Mouse (Mus musculus) liver, embryonic 11.5 days (tissue): Measurements from ENCODE around the gene Krt7. TPM values are rescaled to one million over a fixed set of nuclear protein-coding genes. Genes with fewer than 3 reads are reported as not detected.

ENCODE experiments used
- ATAC-seq: fragments of 200-750 bp; cut with Nextera tagmentation; replicated peaks from 2 replicates; pipeline ENCODE4 v1.8.0; 2017; ENCODE audit warnings: moderate number of reproducible peaks, mild to moderate bottlenecking, moderate TSS enrichment, moderate library complexity; ENCODE audit not compliant: low FRiP score
- DNase-seq: peaks from one replicate; pipeline ENCODE4 v3.0.0-alpha.2; 2017; ENCODE audit warnings: low spot score
- H3K27ac ChIP-seq: fragments of 300-500 bp; sonication (generic); 2 replicates; pipeline ENCODE4 v1.5.1; 2014; ENCODE audit warnings: mild to moderate bottlenecking, low read depth, low read length, control low read depth
- H3K27me3 ChIP-seq: fragments of 300-500 bp; sonication (generic); replicated peaks from 2 replicates; pipeline ENCODE4 v1.6.1; 2014; ENCODE audit warnings: low read length, mixed read lengths; ENCODE audit not compliant: control insufficient read depth, insufficient read depth
- H3K36me3 ChIP-seq: fragments of 300-500 bp; sonication (generic); 2 replicates; pipeline ENCODE4 v1.6.1; 2014; ENCODE audit warnings: mild to moderate bottlenecking, low read length, moderate library complexity, mixed read lengths; ENCODE audit not compliant: control insufficient read depth, insufficient read depth
- H3K4me1 ChIP-seq: fragments of 300-500 bp; sonication (generic); replicated peaks from 2 replicates; pipeline ENCODE4 v1.6.1; 2014; ENCODE audit warnings: low read length, mixed read lengths; ENCODE audit not compliant: control insufficient read depth, insufficient read depth
- H3K4me2 ChIP-seq: fragments of 300-500 bp; sonication (generic); 2 replicates; pipeline ENCODE4 v1.6.1; 2014; ENCODE audit warnings: mild to moderate bottlenecking, control low read depth, moderate library complexity
- H3K4me3 ChIP-seq: fragments of 300-500 bp; sonication (generic); 2 replicates; pipeline ENCODE4 v1.5.1; 2014; ENCODE audit warnings: low read depth, low read length, control low read depth
- H3K9ac ChIP-seq: fragments of 300-500 bp; sonication (generic); 2 replicates; pipeline ENCODE4 v1.6.1; 2014; ENCODE audit warnings: low read depth, low read length, control low read depth
- H3K9me3 ChIP-seq: fragments of 300-500 bp; sonication (generic); 2 replicates; pipeline ENCODE4 v1.6.1; 2016; ENCODE audit warnings: low read length, inconsistent platforms, mixed read lengths; ENCODE audit not compliant: control insufficient read depth
- WGBS: fragments of 180-500 bp; shearing (Covaris S2); extraction: QIAGEN DNeasy Blood & Tissue Kit; methylation state at CpG from one replicate; pipeline ENCODE4 v1.1.7; 2014; 5-methylcytosine and 5-hydroxymethylcytosine counted together
- polyA plus RNA-seq: library from polyadenylated mRNA; unstranded; fragments of >200 nt; fragmentation: Nextera tagmentation; extraction: Ambion mirVana; gene quantifications from 2 replicates; pipeline ENCODE4 v1.2.1, GENCODE M21; 2014

Gene Krt7
- polyA plus RNA-seq, 1 experiment from 2014 or later: 13.3 TPM

DNA sequence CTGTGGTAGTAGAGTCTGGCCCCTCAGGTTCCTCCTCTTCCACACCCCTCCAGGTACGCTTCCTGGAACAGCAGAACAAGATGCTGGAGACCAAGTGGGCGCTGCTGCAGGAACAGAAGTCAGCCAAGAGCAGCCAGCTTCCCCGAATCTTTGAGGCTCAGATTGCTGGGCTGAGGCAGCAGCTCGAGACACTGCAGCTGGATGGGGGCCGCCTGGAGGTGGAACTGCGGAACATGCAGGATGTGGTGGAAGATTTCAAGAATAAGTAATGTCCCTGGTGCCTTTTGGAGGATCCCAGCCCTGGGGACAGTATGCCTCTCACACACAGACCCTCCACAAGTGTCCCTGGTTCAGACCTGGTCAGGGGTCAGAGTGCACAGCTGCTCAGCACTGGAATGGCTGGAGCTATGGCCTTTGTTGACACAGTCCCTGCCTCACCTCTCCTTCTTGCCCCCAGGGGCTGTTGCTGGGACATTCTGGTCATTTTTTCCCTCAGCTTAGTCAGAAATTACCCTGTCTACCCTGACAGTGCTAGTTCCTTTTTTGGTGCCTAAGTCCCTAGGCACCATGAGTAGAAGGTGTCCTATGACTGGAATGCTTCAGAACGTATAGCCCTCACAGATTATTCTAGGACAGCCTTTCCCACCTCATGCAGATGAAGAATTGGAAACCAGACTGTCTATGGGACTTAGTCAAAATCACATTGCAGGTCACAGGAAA, 3.2 kb downstream of the Krt7 start:
- no peak overlapping the region for H3K9ac ChIP-seq
- H3K4me1 ChIP-seq: peaks cover 2% of the 10 kb centered on the region; the same call in 1 of the 2 replicates
- no peak overlapping the region for H3K4me2 ChIP-seq
- H3K27me3 ChIP-seq: peaks cover 27% of the 10 kb centered on the region
- no peaks in the 10 kb centered on the region for H3K9me3 ChIP-seq
- DNase-seq (no peak), ATAC-seq (no peak)
- H3K4me3 ChIP-seq: no peak overlapping the region
- H3K36me3 ChIP-seq: no peaks in the 10 kb centered on the region
- no peak overlapping the region for H3K27ac ChIP-seq
- WGBS: 49% methylated on average over 7 of the region's 7 CpGs

- Histone ChIP-seq H3K27me3 (peaks cover 27% of the 10 kb centered on the region), H3K4me1 (peaks cover 2% of the 10 kb centered on the region; the same call in 1 of the 2 replicates), H3K36me3 (no peaks in the 10 kb centered on the region), H3K9me3 (no peaks in the 10 kb centered on the region), H3K27ac (no peak overlapping the region), H3K4me3 (no peak overlapping the region), H3K9ac (no peak overlapping the region), H3K4me2 (no peak overlapping the region)
- ATAC-seq (no peak), DNase-seq (no peak)
- 39% methylated on average over 11 of the region's 11 CpGs for WGBS
Measured at GRCm38 (mm10) chr15:101414807-101415565, 4.1 kb downstream of the Krt7 start.

DNA sequence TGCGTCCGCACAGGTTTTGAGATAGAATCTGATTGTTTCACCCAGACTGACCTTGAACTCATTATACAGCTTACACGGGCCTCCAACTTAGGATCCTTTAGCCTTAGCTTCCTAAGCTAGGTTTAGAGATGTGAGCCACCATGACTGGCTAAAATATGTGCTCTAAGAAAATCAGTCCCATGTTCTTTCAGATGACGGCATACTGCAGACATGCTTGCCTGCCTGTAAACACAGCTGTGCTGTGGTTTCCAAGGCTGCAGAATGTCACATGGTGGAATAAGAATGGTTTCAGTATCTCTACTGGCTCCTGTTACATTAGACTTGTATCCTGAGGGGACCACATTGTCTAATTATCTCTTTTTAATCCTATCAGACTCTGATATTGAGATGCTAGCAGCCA, 8.1 kb downstream of the Krt7 start:
- DNase-seq: no peak
- Histone ChIP-seq H3K4me3 (no peak overlapping the region), H3K36me3 (no peaks in the 10 kb centered on the region), H3K9ac (no peak overlapping the region), H3K4me1 (0 out of 2 replicates have a peak, but pooled peaks cover 2% of the 10 kb centered on the region), H3K4me2 (no peak overlapping the region), H3K27me3 (no peaks in the 10 kb centered on the region), H3K9me3 (no peaks in the 10 kb centered on the region), H3K27ac (no peak overlapping the region)
- no peak for ATAC-seq
- 72% methylated on average over 4 of the region's 4 CpGs for WGBS

- DNase-seq: no peak
- Histone ChIP-seq H3K27ac (no peak overlapping the region), H3K36me3 (no peaks in the 10 kb centered on the region), H3K4me1 (no peaks in the 10 kb centered on the region), H3K9me3 (no peaks in the 10 kb centered on the region), H3K27me3 (no peaks in the 10 kb centered on the region), H3K4me2 (no peak overlapping the region), H3K9ac (no peak overlapping the region), H3K4me3 (no peak overlapping the region)
- 48% methylated on average over 6 of the region's 6 CpGs for WGBS
- ATAC-seq: no peak
Measured at GRCm38 (mm10) chr15:101420903-101421302, 10.1 kb downstream of the Krt7 start.

DNA sequence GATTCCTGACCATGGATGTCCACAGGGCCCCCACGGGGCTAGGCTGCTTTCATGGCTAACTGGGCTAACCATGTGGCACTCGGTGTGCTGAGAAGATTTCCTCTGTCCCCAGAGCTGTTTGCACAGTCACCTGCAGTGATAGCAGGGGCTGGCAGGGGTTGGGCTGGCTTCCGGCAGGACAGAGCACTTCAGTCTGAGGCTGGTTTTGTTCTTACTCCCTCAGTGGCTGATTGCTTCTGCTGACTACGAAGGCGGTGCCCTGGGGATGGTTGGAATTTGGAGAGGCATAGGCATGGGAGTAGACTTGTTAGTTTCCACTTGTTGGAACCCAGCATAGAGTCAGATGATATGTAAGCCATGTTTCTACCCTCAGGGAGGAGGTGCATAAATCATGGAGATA, 14.1 kb downstream of the Krt7 start:
- Histone ChIP-seq H3K27me3 (no peaks in the 10 kb centered on the region), H3K4me2 (no peak overlapping the region), H3K9me3 (no peaks in the 10 kb centered on the region), H3K27ac (no peak overlapping the region), H3K4me3 (no peak overlapping the region), H3K4me1 (no peaks in the 10 kb centered on the region), H3K9ac (no peak overlapping the region), H3K36me3 (no peaks in the 10 kb centered on the region)
- 34% methylated on average over 5 of the region's 5 CpGs for WGBS
- DNase-seq (no peak), ATAC-seq (no peak)

GRCm38 (mm10) chr15:101436611-101437010, 25.8 kb downstream of the Krt7 start:
- Histone ChIP-seq H3K36me3 (no peaks in the 10 kb centered on the region), H3K4me3 (no peak overlapping the region), H3K9ac (no peak overlapping the region), H3K9me3 (no peaks in the 10 kb centered on the region), H3K4me1 (no peaks in the 10 kb centered on the region), H3K27me3 (peaks cover 36% of the 10 kb centered on the region), H3K4me2 (no peak overlapping the region), H3K27ac (no peak overlapping the region)
- DNase-seq (no peak), ATAC-seq (no peak)
- 75% methylated on average over 7 of the region's 7 CpGs for WGBS

DNA sequence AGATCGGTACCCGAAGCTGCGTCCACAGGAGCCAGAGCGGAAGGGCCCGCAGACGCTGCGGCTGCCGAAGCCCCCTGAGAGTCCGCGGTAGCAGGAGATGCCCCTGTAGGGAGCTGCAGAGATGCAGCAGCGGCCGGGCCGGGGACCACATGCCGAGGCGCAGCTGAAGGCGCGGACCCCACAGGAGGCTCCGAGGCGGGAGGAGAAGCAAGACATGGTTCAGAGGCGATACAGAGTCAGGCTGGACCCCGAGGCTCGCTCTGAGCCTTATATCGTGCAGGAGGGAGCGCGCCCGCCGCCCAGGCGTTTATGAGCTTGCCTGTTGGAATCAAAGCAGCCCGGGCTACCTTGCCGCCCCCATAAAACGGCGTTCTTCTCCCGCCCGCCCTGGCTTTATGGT, 27.7 kb downstream of the Krt7 start, which contains the start of gene Krt87:
TSS of gene Krt87 (minus strand) at position 250 of the 400 bp plus-strand sequence.
- WGBS: 5% methylated on average over 34 of the region's 34 CpGs
- no peak for DNase-seq
- Histone ChIP-seq H3K9me3 (no peaks in the 10 kb centered on the region), H3K4me2 (peak within 1 kb of the TSS; percentile 40), H3K27ac (no peak within 1 kb of the TSS), H3K4me1 (no peaks in the 10 kb centered on the region), H3K4me3 (no peak within 1 kb of the TSS), H3K27me3 (peaks cover 36% of the 10 kb centered on the region), H3K36me3 (no peaks in the 10 kb centered on the region), H3K9ac (no peak within 1 kb of the TSS)
- no peak for ATAC-seq

- 74% methylated on average over 4 of the region's 4 CpGs for WGBS
- ATAC-seq (no peak), DNase-seq (no peak)
- Histone ChIP-seq H3K27me3 (peaks cover 36% of the 10 kb centered on the region), H3K36me3 (no peaks in the 10 kb centered on the region), H3K4me2 (no peak overlapping the region), H3K9ac (no peak overlapping the region), H3K9me3 (no peaks in the 10 kb centered on the region), H3K27ac (no peak overlapping the region), H3K4me1 (no peaks in the 10 kb centered on the region), H3K4me3 (no peak overlapping the region)
Measured at GRCm38 (mm10) chr15:101440837-101441236, 30.0 kb downstream of the Krt7 start.
